Mouse (Mus musculus): ENCODE data around the gene D1Pas1.

DNA sequence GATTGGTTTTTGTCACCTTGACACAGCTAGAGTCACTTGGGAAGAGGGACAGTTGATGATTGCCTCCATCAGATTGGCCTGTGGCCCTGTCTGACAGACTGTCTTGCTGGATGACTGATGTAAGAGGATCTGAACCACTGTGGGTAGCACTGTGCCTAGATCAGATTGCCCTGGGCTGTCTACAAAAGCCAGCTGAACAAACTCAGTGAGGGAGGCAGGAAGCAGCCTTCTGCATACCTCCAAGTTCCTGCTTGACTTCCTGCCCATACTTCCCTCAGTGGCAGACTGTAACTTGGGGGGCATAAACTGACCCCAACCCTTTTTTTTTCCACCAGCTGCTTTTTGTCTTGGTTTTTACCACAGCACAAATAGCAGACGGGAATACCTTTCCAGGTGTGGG is 48.5 kb downstream of the D1Pas1 start:
- TF ChIP-seq POLR2A (IDR thresholded peaks at IDR 0.05; ENCODE audit: control insufficient read depth in 1 of 2, insufficient read depth in 1 of 2, low read depth in 1 of 2, low read length in 2 of 2, poor library complexity in 1 of 2) (no peak), CHD1 (IDR thresholded peaks at IDR 0.05; ENCODE audit: low read depth, low read length) (no peak), MYC (IDR thresholded peaks at IDR 0.05; ENCODE audit: low read depth, low read length) (no peak), RAD21 (IDR thresholded peaks at IDR 0.05; ENCODE audit: low read depth, low read length) (no peak), HCFC1 (IDR thresholded peaks at IDR 0.05; ENCODE audit: low read depth, low read length) (no peak)

Measured in MEL (cell line).